In genomic region chr7:16285450-16286025, GRCm38 (mm10) we compare ENCODE assay signal across 8 mouse cellular contexts. TPM values are rescaled to one million over a fixed set of nuclear protein-coding genes. Genes with fewer than 3 reads are reported as not detected.
DNase-seq lines count a peak whose midpoint lies in the region; ATAC-seq lines count a peak whose summit lies in the region.

No protein-coding gene starts in this region.

- H3K27me3 ChIP-seq in hindbrain, embryonic 15.5 days = no peaks in the 10 kb centered on the region
- H3K27me3 ChIP-seq in limb, embryonic 10.5 days (ENCODE audit: low read depth, poor library complexity, severe bottlenecking) = no peaks in the 10 kb centered on the region

- H3K9ac ChIP-seq in hindbrain, embryonic 15.5 days = no peak overlapping the region

- DNase-seq in heart, adult 18-20 months = peak; percentile 84 to 88
- DNase-seq in heart, adult 11 months = no peak
- peak; percentile 41 to 58 for DNase-seq in cerebellum, postnatal 25 days
- DNase-seq in frontal cortex, postnatal 36 days (ENCODE audit: low spot score in 2 of 2) = peak; percentile 28 to 36
- peak; percentile 66 for DNase-seq in limb, embryonic 10.5 days (ENCODE audit: low spot score)
- peak; percentile 51 for DNase-seq in mesoderm, embryonic 11.5 days (ENCODE audit: low read depth, low spot score)
- DNase-seq in spleen, adult 12 weeks (ENCODE audit: low spot score) = peak; percentile 45

- no peaks in the 10 kb centered on the region for H3K9me3 ChIP-seq in hindbrain, embryonic 15.5 days
- no peaks in the 10 kb centered on the region for H3K9me3 ChIP-seq in limb, embryonic 10.5 days (replicated peaks)

- ATAC-seq in hindbrain, embryonic 15.5 days (ENCODE audit: low FRiP score, low read depth) = peak; percentile 49

- peak overlapping the region; percentile 68 for H3K4me3 ChIP-seq in hindbrain, embryonic 15.5 days
- H3K4me3 ChIP-seq in limb, embryonic 10.5 days = peak overlapping the region; percentile 67

- peaks cover 12% of the 10 kb centered on the region for H3K4me1 ChIP-seq in hindbrain, embryonic 15.5 days (replicated peaks)
- H3K4me1 ChIP-seq in limb, embryonic 10.5 days = peaks cover 16% of the 10 kb centered on the region

- H3K27ac ChIP-seq in hindbrain, embryonic 15.5 days (replicated peaks) = peak overlapping the region; percentile 95
- H3K27ac ChIP-seq in limb, embryonic 10.5 days = peak overlapping the region; percentile 96

- peak overlapping the region; percentile 55 for H3K4me2 ChIP-seq in hindbrain, embryonic 15.5 days

- WGBS in hindbrain, embryonic 15.5 days = 6% methylated on average over 14 of the region's 14 CpGs
- 3% methylated on average over 14 of the region's 14 CpGs for WGBS in limb, embryonic 10.5 days

- peaks cover 30% of the 10 kb centered on the region for H3K36me3 ChIP-seq in hindbrain, embryonic 15.5 days
- peaks cover 39% of the 10 kb centered on the region for H3K36me3 ChIP-seq in limb, embryonic 10.5 days

RNA-seq across cellular contexts. Expression of gene Ccdc9, which starts 1.1 kb away (rescaled TPM):
- 10 to 100 TPM; 26.3 to 29.6 TPM for total RNA-seq in heart, adult 18-20 months (2021)
- polyA plus RNA-seq in hindbrain, embryonic 15.5 days (2015; fragmentation: Nextera tagmentation; extraction: Ambion mirVana) = 29.3 and 29.6 TPM in 2 replicates
- polyA plus RNA-seq in limb, embryonic 10.5 days (2016; fragmentation: Nextera tagmentation; extraction: Ambion mirVana) = 36.3 and 36.8 TPM in 2 replicates

RNA-seq across cellular contexts. Expression of gene Inafm1, which starts 12.1 kb away (rescaled TPM):
- total RNA-seq in heart, adult 18-20 months (2021) = 10 to 100 TPM; 15.3 to 16.2 TPM
- 52.2 and 58.4 TPM in 2 replicates for polyA plus RNA-seq in hindbrain, embryonic 15.5 days (2015; fragmentation: Nextera tagmentation; extraction: Ambion mirVana)
- polyA plus RNA-seq in limb, embryonic 10.5 days (2016; fragmentation: Nextera tagmentation; extraction: Ambion mirVana) = 5.4 and 7.4 TPM in 2 replicates

RNA-seq across cellular contexts. Expression of gene Bbc3, which starts 22.7 kb away (rescaled TPM):
- total RNA-seq in heart, adult 18-20 months (2021) = 1 to 10 TPM; 3.8 to 5.6 TPM
- polyA plus RNA-seq in hindbrain, embryonic 15.5 days (2015; fragmentation: Nextera tagmentation; extraction: Ambion mirVana) = 28.9 and 31.7 TPM in 2 replicates
- 14.5 and 19.1 TPM in 2 replicates for polyA plus RNA-seq in limb, embryonic 10.5 days (2016; fragmentation: Nextera tagmentation; extraction: Ambion mirVana)

RNA-seq across cellular contexts. Expression of gene C5ar1, which starts 26.2 kb away (rescaled TPM):
- total RNA-seq in heart, adult 18-20 months (2021) = 1 to 10 TPM; 4.4 to 7.5 TPM
- polyA plus RNA-seq in hindbrain, embryonic 15.5 days (2015; fragmentation: Nextera tagmentation; extraction: Ambion mirVana) = 2.2 and 2.7 TPM in 2 replicates
- polyA plus RNA-seq in limb, embryonic 10.5 days (2016; fragmentation: Nextera tagmentation; extraction: Ambion mirVana) = 0.41 and 0.76 TPM in 2 replicates

RNA-seq across cellular contexts. Expression of gene C5ar2, which starts 41.6 kb away (rescaled TPM):
- 1 to 10 TPM; 1.2 to 1.7 TPM for total RNA-seq in heart, adult 18-20 months (2021)
- polyA plus RNA-seq in hindbrain, embryonic 15.5 days (2015; fragmentation: Nextera tagmentation; extraction: Ambion mirVana) = 0.10 and 0.14 TPM in 2 replicates
- 0.04 TPM in 1 of 2 replicates, not detected in the other for polyA plus RNA-seq in limb, embryonic 10.5 days (2016; fragmentation: Nextera tagmentation; extraction: Ambion mirVana)
